Mouse (Mus musculus): ENCODE data around the gene Ctso. TPM values are rescaled to one million over a fixed set of nuclear protein-coding genes. Genes with fewer than 3 reads are reported as not detected.

Gene Ctso
- polyA plus RNA-seq, 1 experiment from 2014 or later: 19.6 TPM

Other genes with a start within 250 kb of the Ctso start
- 1.1 and 1.4 TPM in 2 replicates for gene Tdo2, start 43.6 kb downstream of the Ctso start, polyA plus RNA-seq (2015; fragmentation: Nextera tagmentation; extraction: Ambion mirVana)
- 0.34 and 0.50 TPM in 2 replicates for gene Asic5, start 49.7 kb downstream of the Ctso start, polyA plus RNA-seq (2015; fragmentation: Nextera tagmentation; extraction: Ambion mirVana)
- gene Gucy1b1, start 142.1 kb downstream of the Ctso start, polyA plus RNA-seq (2015; fragmentation: Nextera tagmentation; extraction: Ambion mirVana): 55.3 and 59.7 TPM in 2 replicates
- 38.8 and 38.9 TPM in 2 replicates for gene Gucy1a1, start 213.2 kb downstream of the Ctso start, polyA plus RNA-seq (2015; fragmentation: Nextera tagmentation; extraction: Ambion mirVana)